Mouse (Mus musculus) thymus, adult 2 months (tissue): ENCODE results near the gene Adgrl3.

ENCODE experiments used
- CTCF ChIP-seq: fragments of 200-500 bp; IDR thresholded peaks from 2 replicates; pipeline ENCODE4 v1.5.1; 2012; ENCODE audit warnings: mild to moderate bottlenecking, control low read depth, low read length, moderate library complexity, borderline replicate concordance; ENCODE audit not compliant: control insufficient read depth, poor library complexity, insufficient read depth; ENCODE audit errors: extremely low read depth
- POLR2A ChIP-seq: fragments of 200-500 bp; IDR thresholded peaks from 2 replicates; pipeline ENCODE4 v1.6.1; 2012; ENCODE audit warnings: mild to moderate bottlenecking, low read length, control low read depth, moderate library complexity; ENCODE audit not compliant: control insufficient read depth, poor library complexity, insufficient read depth; ENCODE audit errors: extremely low read depth

DNA sequence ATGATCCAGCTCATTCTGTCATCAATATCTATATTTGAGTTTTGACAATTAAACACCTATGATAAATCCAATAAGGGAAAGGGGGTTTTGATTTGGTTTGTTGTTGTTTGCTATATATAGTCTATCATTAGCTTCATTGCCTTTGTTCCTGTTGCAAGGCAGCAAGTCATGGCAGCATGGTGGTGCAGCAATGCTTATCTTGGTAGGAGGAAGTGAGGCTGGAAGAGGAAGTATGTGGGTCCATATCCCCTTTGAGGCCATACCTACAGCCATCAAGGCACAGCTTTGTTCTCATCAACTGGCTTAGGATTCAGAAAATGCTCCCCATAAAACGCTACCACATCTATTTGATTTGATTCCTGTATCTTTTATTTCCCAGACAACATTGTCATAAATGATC, 58.1 kb downstream of the Adgrl3 start:
- TF ChIP-seq POLR2A (no peak), CTCF (no peak)
